Mouse (Mus musculus) liver (tissue): ENCODE data around the gene Bace1.

Experiments
- DNase-seq: peaks from one replicate; pipeline ENCODE4 v3.0.0-alpha.2; 2020; ENCODE audit warnings: mixed read lengths

The Bace1 gene

DNA sequence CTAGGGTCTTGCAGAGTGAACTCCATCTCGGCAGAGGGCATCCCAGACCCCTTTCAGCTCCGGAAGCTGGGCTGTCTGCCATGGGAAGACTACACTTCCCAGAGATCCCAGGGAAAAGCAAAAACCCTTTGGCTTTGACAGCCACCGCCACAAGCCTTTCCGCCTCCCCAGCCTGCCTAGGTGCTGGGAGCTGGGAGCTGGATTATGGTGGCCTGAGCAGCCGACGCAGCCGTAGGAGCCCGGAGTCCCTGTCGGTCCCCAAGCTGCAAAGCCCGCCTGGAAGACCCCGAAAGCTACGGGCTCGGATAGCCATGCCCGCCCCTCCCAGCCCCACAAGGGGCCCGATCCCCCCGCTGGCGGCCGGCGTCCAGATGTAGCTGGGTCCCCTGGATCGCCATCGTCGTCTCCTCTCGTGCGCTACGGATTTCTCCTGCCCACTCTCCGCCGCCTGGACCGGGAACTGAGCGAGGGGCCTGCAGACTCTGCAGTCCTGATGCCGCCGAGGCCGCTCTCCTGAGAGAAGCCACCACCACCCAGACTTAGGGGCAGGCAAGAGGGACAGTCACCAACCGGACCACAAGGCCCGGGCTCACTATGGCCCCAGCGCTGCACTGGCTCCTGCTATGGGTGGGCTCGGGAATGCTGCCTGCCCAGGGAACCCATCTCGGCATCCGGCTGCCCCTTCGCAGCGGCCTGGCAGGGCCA is at the start of gene Bace1:
TSS of gene Bace1 (plus strand) at position 147 of the 705 bp plus-strand sequence.
- peak; percentile 61 for DNase-seq

DNA sequence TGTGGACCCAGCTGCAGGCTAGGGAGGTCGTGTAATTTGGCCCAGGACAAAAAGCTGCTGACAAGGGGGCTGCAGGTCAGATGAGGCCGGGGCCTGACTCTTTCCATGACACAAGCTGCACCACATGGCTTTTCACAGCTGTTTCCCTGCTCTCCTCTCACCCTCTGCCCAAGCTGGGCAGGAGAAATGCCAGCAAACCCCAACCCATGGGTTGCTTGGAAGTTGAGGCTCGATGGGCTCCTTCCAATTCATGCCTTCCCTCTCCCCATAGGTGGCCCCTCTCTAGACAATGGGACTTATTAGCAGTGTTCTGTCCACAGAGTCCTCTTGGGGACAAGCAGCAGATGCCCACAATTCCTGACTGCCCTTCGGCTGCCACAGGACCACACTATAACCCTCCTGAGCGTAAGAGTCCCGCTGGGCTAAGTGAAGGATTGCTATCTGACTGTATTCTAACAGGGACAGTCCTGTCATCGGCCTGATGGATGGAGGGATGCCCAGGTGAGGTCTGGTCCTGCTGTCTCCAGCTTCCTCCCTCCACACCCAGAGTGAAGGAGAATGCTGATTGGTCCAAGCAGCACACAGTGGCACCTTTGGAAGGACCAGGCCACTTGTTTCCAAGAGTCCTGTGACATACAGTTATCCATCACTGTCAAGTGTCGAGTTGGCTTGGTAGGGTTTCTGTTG is 46.8 kb upstream of the Bace1 start:
- no peak for DNase-seq

DNA sequence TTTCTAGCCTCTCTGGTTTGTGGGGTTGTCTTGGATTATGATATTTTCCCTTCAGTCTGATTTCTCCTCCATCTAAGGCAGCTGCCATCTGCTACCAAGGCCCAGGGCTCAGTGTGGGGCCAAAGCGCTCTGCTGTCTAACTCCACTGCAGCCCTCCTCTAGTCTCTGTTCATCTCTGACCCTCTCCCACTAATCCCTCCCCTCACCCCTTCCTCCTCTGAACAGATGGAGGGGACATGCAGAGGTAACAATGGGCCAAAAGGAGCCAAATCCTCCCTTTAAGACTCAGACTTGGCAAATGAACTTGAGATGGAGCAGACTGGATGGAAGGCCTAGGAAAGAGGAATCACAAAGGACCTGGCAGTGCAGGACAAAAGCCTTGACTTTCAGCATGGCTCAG is 46.1 kb upstream of the Bace1 start:
- no peak for DNase-seq

DNA sequence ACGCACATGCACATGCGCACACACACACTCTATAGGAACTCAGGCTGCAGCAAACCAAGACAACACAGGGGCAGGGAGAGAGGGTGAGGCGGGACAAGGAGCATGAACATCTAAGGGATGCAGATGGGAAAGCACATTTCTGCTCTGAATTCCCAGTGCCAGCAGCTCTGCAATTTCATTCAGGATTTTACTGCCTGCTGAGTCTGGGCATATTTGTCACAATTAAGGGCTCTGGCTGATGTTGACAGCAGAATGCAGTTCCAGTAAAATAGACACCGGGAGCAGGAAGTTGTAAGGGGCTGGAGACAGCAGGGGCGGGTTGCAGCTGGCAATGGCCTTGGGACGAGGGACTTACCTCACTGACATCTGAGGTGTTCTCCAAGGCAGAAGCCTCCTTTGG is 44.7 kb upstream of the Bace1 start:
- DNase-seq = no peak

GRCm38 (mm10) chr9:45795722-45796121 is 42.7 kb upstream of the Bace1 start:
- DNase-seq = no peak

DNA sequence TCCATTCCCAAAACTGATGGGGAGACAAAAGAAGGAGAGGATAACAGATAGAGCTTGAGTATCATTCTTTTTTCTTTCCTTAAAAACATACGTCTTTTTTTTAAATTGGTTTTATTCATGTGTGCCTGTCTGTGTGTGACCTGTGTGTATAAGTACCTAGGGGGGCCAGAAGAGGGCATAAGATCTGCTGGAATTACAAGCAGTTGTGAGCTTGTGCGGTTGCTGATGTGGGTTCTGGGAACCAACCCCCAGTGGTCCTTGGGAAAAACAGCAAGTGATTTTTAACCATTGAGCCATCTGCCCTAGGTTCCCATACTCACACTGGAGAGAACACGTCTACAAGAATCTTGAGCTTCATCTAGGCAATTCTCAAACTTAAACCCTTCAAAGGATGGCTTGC is 41.1 kb upstream of the Bace1 start:
- DNase-seq = no peak

DNA sequence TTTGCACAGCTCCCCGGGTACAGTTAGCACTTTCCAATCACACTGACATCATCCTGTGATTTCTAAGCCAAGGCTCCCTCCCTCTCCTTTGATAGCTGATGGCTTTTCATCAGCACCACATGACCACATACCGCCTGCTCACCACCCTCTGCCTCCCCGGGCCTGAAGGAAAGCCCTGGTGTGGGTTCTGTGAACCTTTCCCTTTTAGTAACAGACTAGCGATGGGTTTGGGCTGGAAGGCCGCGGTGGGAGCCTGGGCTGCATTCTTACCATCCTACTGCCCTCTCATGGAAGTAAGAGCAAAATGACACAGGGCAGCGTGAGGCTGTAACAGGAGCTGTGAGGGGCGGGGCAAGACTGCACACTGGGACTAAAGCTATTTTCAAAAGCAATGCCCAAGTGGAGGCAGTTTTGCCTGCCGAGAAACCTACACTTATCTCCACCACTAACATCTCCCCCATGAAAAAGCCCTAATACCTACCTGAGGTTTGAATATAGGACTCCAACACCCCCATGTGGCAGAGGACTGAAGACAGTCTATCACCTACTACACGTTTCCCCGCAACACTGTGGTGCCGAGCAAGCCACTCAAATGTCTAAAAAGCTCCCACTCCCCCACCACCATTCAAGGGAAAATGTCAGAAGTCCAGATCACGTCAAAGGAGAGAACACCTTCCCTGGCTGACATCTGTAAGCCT is 39.8 kb upstream of the Bace1 start:
- peak; percentile 47 for DNase-seq

DNA sequence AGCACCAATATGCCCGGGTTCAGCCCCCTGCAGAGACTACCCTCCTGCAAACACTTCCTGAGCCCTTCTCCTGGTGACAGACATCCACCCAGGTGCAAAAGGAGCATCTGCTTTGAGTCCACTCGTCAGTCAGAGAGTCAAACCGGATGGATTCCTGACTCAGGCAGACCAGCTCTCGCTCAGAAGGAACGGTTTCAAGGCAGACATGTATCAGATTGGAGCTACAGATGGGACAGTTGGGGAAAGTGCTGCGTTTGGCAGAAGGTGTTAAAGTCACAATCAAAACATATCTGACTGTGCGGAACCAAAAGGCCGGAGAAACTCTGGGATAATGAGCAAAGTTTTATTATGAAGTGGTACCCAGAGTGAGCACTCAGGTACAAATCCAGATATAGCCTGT is 39.0 kb upstream of the Bace1 start:
- no peak for DNase-seq

GRCm38 (mm10) chr9:45803070-45803774 is 35.2 kb upstream of the Bace1 start:
- DNase-seq = peak; percentile 74

- DNase-seq = no peak
These were observed 31.5 kb upstream of the Bace1 start for GRCm38 (mm10) chr9:45806847-45807246.

GRCm38 (mm10) chr9:45807337-45807736 is 31.0 kb upstream of the Bace1 start:
- no peak for DNase-seq

DNA sequence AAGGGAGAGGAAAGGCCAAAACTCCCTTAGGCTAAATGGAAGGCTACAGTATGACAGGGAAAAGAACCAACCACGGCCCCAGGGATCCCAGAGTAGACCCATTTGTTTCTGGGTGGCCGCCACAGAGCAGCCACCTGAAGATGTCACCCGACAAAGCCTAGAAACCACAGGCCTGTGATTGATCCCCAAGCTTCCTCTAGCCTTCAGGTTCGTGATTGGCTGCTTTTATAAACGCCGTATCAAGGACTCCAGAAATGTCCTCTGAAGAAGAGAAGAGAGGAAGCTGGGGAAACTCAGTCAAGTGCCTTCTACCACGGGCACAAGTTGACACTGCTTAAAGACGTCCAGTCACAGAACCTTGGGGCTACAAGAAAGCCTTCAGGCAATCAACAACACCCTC is 30.6 kb upstream of the Bace1 start:
- no peak for DNase-seq

- DNase-seq = no peak
These were observed 26.4 kb upstream of the Bace1 start for GRCm38 (mm10) chr9:45811946-45812345.

GRCm38 (mm10) chr9:45815113-45815512 is 23.3 kb upstream of the Bace1 start:
- no peak for DNase-seq

DNA sequence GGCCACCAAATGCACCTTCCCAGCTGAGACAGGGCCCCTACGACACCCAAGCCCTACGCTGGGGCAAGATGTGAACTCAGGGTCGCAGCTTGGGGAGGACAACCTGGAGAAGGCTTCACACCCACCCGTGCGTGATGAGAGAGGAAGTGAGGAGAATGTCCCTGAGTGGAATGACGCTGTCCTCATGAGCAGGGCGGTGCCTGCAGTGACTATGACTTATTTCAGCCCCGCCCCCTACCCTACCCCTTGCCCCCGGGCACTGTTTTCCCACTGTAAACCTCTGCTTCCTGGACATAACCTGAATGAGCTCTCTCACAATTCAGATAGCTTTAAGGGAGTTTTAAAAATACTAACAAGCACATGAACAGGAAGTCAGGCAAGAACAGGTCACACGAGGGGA is 22.9 kb upstream of the Bace1 start:
- DNase-seq = no peak

DNA sequence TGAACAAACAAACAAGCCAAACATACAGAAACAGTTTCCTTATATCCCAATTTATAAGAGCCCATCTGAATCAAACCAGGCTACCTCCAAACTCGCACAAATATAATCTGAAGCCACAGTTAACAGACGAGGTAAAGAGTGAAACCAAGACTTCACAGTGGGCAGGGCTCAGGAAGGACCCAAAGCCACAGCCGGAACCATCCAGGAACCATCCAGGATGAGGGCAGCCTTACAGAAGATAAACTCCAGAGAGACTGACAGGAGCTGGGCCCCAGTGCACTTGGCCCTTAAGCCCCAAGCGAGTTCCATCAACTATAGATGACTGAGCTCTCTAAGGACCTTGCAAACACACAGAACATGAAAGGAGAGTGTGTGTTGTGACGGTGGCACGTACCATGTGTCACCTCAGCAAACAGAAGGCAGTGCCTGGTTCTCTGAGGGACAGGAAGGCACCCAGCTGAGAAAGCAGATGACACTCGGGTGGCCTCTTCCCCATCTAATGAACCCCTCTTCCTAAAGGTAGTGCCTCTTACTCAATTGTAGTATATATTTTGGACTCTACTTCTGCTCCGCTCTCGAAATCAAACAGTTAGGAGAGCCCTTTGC is 19.9 kb upstream of the Bace1 start:
- no peak for DNase-seq

DNA sequence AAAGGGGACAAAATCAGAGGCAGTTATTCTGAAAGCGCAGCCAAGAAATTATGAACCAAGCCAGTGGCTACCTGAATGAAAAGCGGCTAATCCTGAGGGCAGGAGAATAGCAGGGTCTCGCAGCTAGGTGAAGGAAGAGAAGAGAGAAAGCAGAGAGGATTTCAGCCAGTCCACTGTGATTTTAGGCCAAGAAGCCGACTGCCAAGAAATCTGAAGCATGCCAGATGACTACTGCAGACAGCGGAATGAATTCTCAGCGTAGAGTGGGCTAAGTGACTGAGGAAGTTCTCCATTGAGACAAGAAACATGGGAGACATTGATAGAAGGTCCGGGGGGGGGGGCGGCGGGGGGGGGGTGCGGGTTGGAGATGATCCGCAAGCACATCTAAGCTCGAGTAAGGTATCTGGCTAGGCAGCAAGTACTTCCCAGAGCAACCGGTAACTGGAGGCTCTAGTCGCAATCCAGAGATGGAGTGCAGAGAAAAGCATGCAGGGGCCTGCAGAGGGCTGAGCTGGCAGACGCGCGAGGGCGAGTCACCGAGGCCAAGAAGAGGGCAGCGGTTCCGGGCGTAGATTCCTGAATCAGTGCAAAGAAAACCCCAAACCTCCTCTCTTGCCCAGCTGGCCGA is 10.6 kb upstream of the Bace1 start:
- no peak for DNase-seq

- peak; percentile 88 for DNase-seq
These were observed 10.0 kb upstream of the Bace1 start, which contains the start of gene Cep164 for GRCm38 (mm10) chr9:45828291-45828963. Cep164 (minus strand) TSS chr9:45828691.

GRCm38 (mm10) chr9:45829107-45829506 is 9.3 kb upstream of the Bace1 start:
- peak; percentile 82 for DNase-seq

GRCm38 (mm10) chr9:45832898-45833297 is 5.5 kb upstream of the Bace1 start:
- no peak for DNase-seq

- DNase-seq = no peak
These were observed 4.9 kb upstream of the Bace1 start for GRCm38 (mm10) chr9:45833461-45833860.

DNA sequence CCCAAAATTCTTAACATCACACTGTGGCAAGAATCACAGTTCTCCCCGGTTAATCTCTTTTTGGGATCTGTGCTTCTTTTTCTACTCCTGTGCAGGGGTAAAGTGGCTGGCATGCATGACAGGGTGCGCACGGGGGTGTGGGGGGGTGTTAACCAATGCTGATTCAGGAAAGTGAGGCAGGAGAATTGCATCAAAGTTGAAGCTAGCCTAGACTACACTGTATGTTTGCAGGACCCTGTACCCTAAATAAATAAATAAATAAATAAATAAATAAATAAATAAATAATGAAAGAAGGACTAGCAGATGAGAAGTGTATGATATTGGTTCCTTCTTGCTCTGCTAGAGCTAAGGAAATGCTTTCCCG is 329 bp upstream of the Bace1 start:
- no peak for DNase-seq
